Mouse (Mus musculus): ENCODE results near the gene Nfia. TPM values are rescaled to one million over a fixed set of nuclear protein-coding genes. Genes with fewer than 3 reads are reported as not detected.
A peak's percentile ranks its signal among the peaks of the same experiment; 100 is the strongest.

The Nfia gene
- total RNA-seq, 2 experiments from 2014 or later: 196 to 199 TPM

- no peak for DNase-seq
- intact Hi-C loops (cut with DNase I): loop anchor here (10.0 kb wide), 1 partner anchor 480 kb away; no protein-coding TSS in a partner anchor
Measured at GRCm38 (mm10) chr4:97764616-97765015, 7.9 kb upstream of the Nfia start.

GRCm38 (mm10) chr4:97765341-97766020 is 7.1 kb upstream of the Nfia start:
- DNase-seq: no peak
- intact Hi-C loops (cut with DNase I): loop anchor here (10.0 kb wide), 1 partner anchor 479 kb away; no protein-coding TSS in a partner anchor

GRCm38 (mm10) chr4:97766100-97766499 is 6.4 kb upstream of the Nfia start:
- intact Hi-C loops (cut with DNase I): loop anchor here (10.0 kb wide), 1 partner anchor 479 kb away; no protein-coding TSS in a partner anchor
- no peak for DNase-seq

GRCm38 (mm10) chr4:97767025-97767424 is 5.5 kb upstream of the Nfia start:
- intact Hi-C loops (cut with DNase I): loop anchor here (10.0 kb wide), 1 partner anchor 478 kb away; no protein-coding TSS in a partner anchor
- DNase-seq: no peak

GRCm38 (mm10) chr4:97767516-97767915 is 5.0 kb upstream of the Nfia start:
- intact Hi-C loops (cut with DNase I): loop anchor here (10.0 kb wide), 1 partner anchor 477 kb away; no protein-coding TSS in a partner anchor
- no peak for DNase-seq

GRCm38 (mm10) chr4:97769861-97770260 is 2.7 kb upstream of the Nfia start:
- no peak for DNase-seq
- intact Hi-C loops (cut with DNase I): loop anchor here (5.0 to 10.0 kb wide), 2 partner anchors 337 to 475 kb away; no protein-coding TSS in a partner anchor

- intact Hi-C loops (cut with DNase I): loop anchor here (5.0 kb wide), 1 partner anchor 336 kb away; no protein-coding TSS in a partner anchor
- no peak for DNase-seq
Measured at GRCm38 (mm10) chr4:97771426-97771825, 1.1 kb upstream of the Nfia start.

GRCm38 (mm10) chr4:97772084-97772484 is 450 bp upstream of the Nfia start:
- peak; percentile 98 to 99 for DNase-seq
- intact Hi-C loops (cut with DNase I): loop anchor here (1.0 to 5.0 kb wide), 2 partner anchors 20 to 335 kb away; no protein-coding TSS in a partner anchor

GRCm38 (mm10) chr4:97773110-97773593 is 618 bp downstream of the Nfia start:
- intact Hi-C loops (cut with DNase I): loop anchor here (5.0 kb wide), 1 partner anchor 334 kb away; no protein-coding TSS in a partner anchor
- peak; percentile 97 to 98 for DNase-seq

GRCm38 (mm10) chr4:97773791-97774190 is 1.3 kb downstream of the Nfia start:
- intact Hi-C loops (cut with DNase I): loop anchor here (5.0 kb wide), 1 partner anchor 334 kb away; no protein-coding TSS in a partner anchor
- DNase-seq: no peak

GRCm38 (mm10) chr4:97774446-97774950 is 2.0 kb downstream of the Nfia start:
- intact Hi-C loops (cut with DNase I): loop anchor here (5.0 kb wide), 1 partner anchor 333 kb away; no protein-coding TSS in a partner anchor
- no peak for DNase-seq

GRCm38 (mm10) chr4:97775059-97775458 is 2.5 kb downstream of the Nfia start:
- intact Hi-C loops (cut with DNase I): loop anchor here (5.0 kb wide), 4 partner anchors 37 to 547 kb away; no protein-coding TSS in a partner anchor
- peak; percentile 88 to 91 for DNase-seq

GRCm38 (mm10) chr4:97775494-97776265 is 3.1 kb downstream of the Nfia start:
- intact Hi-C loops (cut with DNase I): loop anchor here (2.0 to 5.0 kb wide), 5 partner anchors 37 to 547 kb away; no protein-coding TSS in a partner anchor
- peak; percentile 55 to 63 for DNase-seq

- intact Hi-C loops (cut with DNase I): loop anchor here (2.0 to 5.0 kb wide), 5 partner anchors 36 to 546 kb away; no protein-coding TSS in a partner anchor
- peak; percentile 66 to 69 for DNase-seq
Measured at GRCm38 (mm10) chr4:97776388-97777080, 4.0 kb downstream of the Nfia start.

GRCm38 (mm10) chr4:97777081-97777705 is 4.7 kb downstream of the Nfia start:
- peak; percentile 76 to 77 for DNase-seq
- intact Hi-C loops (cut with DNase I): loop anchor here (2.0 to 5.0 kb wide), 5 partner anchors 35 to 545 kb away; no protein-coding TSS in a partner anchor

- peak; percentile 77 to 79 for DNase-seq
- intact Hi-C loops (cut with DNase I): loop anchor here (2.0 to 5.0 kb wide), 6 partner anchors 35 to 545 kb away; no protein-coding TSS in a partner anchor
Measured at GRCm38 (mm10) chr4:97777706-97778176, 5.2 kb downstream of the Nfia start, which contains the start of gene E130114P18Rik. TSS of gene E130114P18Rik (minus strand) at chr4:97778078.

GRCm38 (mm10) chr4:97778211-97779002 is 5.9 kb downstream of the Nfia start:
- DNase-seq: peak; percentile 54 to 64
- intact Hi-C loops (cut with DNase I): loop anchor here (2.0 to 5.0 kb wide), 5 partner anchors 34 to 544 kb away; no protein-coding TSS in a partner anchor
